Mouse (Mus musculus): ENCODE results near the gene Rbm4. TPM values are rescaled to one million over a fixed set of nuclear protein-coding genes. Genes with fewer than 3 reads are reported as not detected.
"Not testable (repeated sequence)": the region's sequence is repeated elsewhere in the genome, so short reads cannot be mapped to it uniquely, and the experiment has no call there.

Gene Rbm4
- polyA plus RNA-seq, 1 experiment from 2014 or later: 68.1 TPM

GRCm38 (mm10) chr19:4785206-4785605 lies 8.5 kb downstream of the Rbm4 start:
- Histone ChIP-seq H3K27ac (no peak overlapping the region), H3K36me3 (peaks cover 91% of the 10 kb centered on the region)

GRCm38 (mm10) chr19:4782891-4783290 lies 10.8 kb downstream of the Rbm4 start:
- WGBS: 91% methylated on average over 2 of the region's 2 CpGs
- H3K27ac ChIP-seq: no peak overlapping the region
- no peak overlapping the region for H3K4me3 ChIP-seq
- DNase-seq (ENCODE audit: low spot score): no peak
- no peaks in the 10 kb centered on the region for H3K9me3 ChIP-seq
- peaks cover 88% of the 10 kb centered on the region for H3K36me3 ChIP-seq
- no peaks in the 10 kb centered on the region for H3K27me3 ChIP-seq (ENCODE audit: insufficient read depth, poor library complexity, severe bottlenecking)
- H3K4me1 ChIP-seq: no peaks in the 10 kb centered on the region

More at GRCm38 (mm10) chr19:4785206-4785605, 8.5 kb downstream of the Rbm4 start:
- Histone ChIP-seq H3K27me3 (ENCODE audit: insufficient read depth, poor library complexity, severe bottlenecking) (no peaks in the 10 kb centered on the region), H3K4me1 (0 out of 2 replicates have a peak, but pooled peaks cover 1% of the 10 kb centered on the region), H3K9me3 (no peaks in the 10 kb centered on the region), H3K4me3 (no peak overlapping the region)
- 89% methylated on average over 7 of the region's 7 CpGs for WGBS
- DNase-seq (ENCODE audit: low spot score): no peak

- Histone ChIP-seq H3K4me1 (no peaks in the 10 kb centered on the region), H3K4me3 (no peak overlapping the region), H3K36me3 (peaks cover 85% of the 10 kb centered on the region), H3K9me3 (no peaks in the 10 kb centered on the region), H3K27ac (no peak overlapping the region), H3K27me3 (ENCODE audit: insufficient read depth, poor library complexity, severe bottlenecking) (no peaks in the 10 kb centered on the region)
- DNase-seq (ENCODE audit: low spot score): no peak
- 92% methylated on average over 3 of the region's 3 CpGs for WGBS
Observed at GRCm38 (mm10) chr19:4772785-4773184, 20.9 kb downstream of the Rbm4 start.

DNA sequence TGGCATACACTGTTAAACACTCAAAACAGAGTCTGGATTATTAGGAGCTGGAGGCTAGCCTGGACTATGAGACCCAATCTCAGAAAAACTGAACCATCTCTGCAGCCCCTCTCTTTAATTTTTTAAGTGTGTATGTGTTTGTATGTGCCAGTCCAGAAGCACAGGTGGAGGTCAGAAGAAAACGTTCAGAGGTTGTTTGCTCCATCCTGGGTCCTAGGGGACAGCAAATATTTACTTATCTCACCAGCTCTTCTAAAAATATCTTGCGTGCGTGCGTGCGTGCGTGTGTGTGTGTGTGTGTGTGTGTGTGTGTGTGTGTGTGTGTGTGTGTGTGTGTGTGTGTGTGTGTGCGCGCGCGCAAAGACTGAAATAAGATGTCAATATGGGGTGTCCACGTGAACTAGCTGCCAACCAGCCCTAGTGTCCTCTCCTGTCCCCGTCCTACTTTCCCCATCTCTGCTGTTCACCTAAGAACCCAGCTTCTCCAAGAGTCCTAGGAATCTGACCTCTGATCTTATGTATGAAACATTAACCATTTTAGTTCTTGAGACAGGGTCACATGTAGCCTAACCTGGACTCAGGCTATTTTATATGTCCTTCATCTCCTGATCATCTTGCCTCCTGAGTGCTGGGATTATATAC lies 26.1 kb downstream of the Rbm4 start:
- no peaks in the 10 kb centered on the region for H3K4me1 ChIP-seq
- no peak for DNase-seq (ENCODE audit: low spot score)
- H3K36me3 ChIP-seq: peaks cover 89% of the 10 kb centered on the region
- H3K9me3 ChIP-seq: no peaks in the 10 kb centered on the region
- no peak overlapping the region for H3K27ac ChIP-seq
- no peak overlapping the region for H3K4me3 ChIP-seq
- H3K27me3 ChIP-seq (ENCODE audit: insufficient read depth, poor library complexity, severe bottlenecking): no peaks in the 10 kb centered on the region
- WGBS: 78% methylated on average over 12 of the region's 12 CpGs

DNA sequence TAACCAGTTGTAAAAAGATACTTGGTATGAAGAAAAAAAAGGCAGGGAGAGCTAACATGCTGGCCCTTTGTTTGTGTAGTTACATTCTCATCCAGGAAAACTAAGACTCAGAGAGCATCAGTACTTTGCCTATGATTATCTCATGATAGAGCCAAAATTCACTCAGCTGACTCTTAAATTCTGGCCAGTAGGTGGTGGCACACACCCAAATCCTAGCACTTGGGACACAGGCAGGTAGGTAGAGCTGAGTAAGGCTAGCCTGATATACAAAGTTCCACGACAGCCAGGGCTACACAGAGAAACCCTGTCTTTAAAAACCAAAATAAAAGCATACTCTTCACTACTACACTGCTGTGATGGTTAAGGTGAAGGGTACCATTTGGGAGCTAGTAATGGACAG lies 30.8 kb downstream of the Rbm4 start:
- peaks cover 66% of the 10 kb centered on the region for H3K36me3 ChIP-seq
- no peak for DNase-seq (ENCODE audit: low spot score)
- WGBS: 83% methylated on average over 1 of the region's 1 CpGs
- H3K27me3 ChIP-seq (ENCODE audit: insufficient read depth, poor library complexity, severe bottlenecking): no peaks in the 10 kb centered on the region
- no peaks in the 10 kb centered on the region for H3K9me3 ChIP-seq
- peaks cover 4% of the 10 kb centered on the region for H3K4me1 ChIP-seq
- H3K4me3 ChIP-seq: no peak overlapping the region
- H3K27ac ChIP-seq: no peak overlapping the region

DNA sequence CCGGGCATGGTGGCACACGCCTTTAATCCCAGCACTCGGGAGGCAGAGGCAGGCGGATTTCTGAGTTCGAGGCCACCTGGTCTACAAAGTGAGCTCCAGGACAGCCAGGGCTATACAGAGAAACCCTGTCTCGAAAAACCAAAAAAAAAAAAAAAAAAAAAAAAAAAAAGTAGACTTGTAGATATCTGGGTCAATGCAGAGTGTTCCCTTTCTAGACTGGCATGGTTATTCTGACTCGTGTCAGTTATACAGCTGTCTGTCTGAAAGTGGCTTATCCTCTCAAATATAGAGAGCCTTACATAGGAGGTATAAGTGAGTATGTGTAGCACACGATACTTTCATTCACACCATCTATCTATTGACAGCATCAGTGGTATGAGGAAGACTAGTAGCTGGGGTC lies 33.2 kb downstream of the Rbm4 start:
- H3K27me3 ChIP-seq (ENCODE audit: insufficient read depth, poor library complexity, severe bottlenecking); H3K27ac ChIP-seq; H3K9me3 ChIP-seq; H3K4me1 ChIP-seq; H3K4me3 ChIP-seq; DNase-seq (ENCODE audit: low spot score): not testable (repeated sequence)
- WGBS: 91% methylated on average over 8 of the region's 8 CpGs
- H3K36me3 ChIP-seq: peaks cover 50% of the 10 kb centered on the region

DNA sequence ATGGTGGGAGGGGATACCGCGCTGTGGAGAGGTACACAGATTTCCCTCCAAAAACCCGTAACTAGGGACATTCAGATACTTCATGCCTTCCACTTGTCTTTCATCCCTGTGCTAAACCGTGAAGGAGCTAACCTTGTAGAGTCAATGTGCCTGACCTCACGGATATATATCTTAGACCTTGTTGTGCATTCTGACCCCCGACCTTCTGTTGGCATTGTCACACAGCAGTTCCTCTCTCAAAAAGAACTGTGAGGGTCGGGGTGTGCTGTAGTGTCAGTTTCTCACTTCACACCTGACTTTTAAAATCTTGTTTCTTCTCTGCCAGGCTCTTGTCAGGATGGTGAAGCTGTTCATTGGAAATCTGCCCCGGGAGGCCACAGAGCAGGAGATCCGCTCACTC lies 36.8 kb downstream of the Rbm4 start:
- peaks cover 15% of the 10 kb centered on the region for H3K36me3 ChIP-seq
- WGBS: 11% methylated on average over 9 of the region's 9 CpGs
- H3K4me3 ChIP-seq: peak overlapping the region; percentile 90
- H3K27me3 ChIP-seq (ENCODE audit: insufficient read depth, poor library complexity, severe bottlenecking): no peaks in the 10 kb centered on the region
- no peak for DNase-seq (ENCODE audit: low spot score)
- H3K27ac ChIP-seq: peak overlapping the region; percentile 98
- no peaks in the 10 kb centered on the region for H3K9me3 ChIP-seq
- peaks cover 8% of the 10 kb centered on the region for H3K4me1 ChIP-seq

DNA sequence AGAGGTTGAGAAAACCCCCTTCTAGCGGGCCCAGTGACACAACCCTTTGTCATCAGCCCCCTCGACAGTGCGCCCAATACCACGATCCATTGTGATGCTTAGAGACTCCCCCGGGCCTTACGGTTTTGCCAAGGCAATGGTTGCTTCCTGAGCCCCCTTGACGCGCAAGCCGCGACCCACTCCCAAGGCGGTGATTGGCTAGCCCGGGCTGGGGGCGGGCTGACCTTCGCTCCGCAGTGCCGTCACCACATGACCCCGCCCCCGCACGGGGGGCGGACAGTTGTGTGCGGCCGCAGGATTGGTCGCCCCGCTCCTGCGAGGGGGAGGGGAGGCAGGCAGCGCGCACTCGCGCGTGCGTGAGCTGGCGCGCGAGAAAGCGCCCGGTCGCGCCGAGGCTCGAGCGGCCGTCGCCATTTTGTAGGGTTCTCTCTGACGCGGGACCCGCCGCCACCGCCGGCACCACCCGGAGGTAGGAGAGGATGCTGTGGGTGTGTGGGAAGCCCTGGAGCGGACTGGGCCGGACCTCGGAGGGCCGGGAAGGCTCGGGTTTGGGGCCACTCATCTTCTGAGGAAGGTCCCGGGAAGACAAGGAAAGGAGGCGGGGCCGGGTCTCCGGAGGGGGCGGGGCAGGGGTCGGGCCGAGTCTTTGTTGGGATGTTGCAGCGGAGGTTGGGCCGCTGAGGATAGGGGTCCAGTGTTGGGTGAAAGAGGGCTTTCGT lies 37.3 kb downstream of the Rbm4 start, which contains the start of gene Rbm4b:
Rbm4b (plus strand) TSS at position 305 of the 719 bp plus-strand sequence.
- peak; percentile 98 for DNase-seq (ENCODE audit: low spot score)
- Histone ChIP-seq H3K27me3 (ENCODE audit: insufficient read depth, poor library complexity, severe bottlenecking) (no peaks in the 10 kb centered on the region), H3K4me3 (peak within 1 kb of the TSS; percentile 90), H3K36me3 (peaks cover 12% of the 10 kb centered on the region; the same call in 1 of the 2 replicates), H3K9me3 (no peaks in the 10 kb centered on the region), H3K4me1 (peaks cover 8% of the 10 kb centered on the region), H3K27ac (peak within 1 kb of the TSS; percentile 98)
- WGBS: 0% methylated on average over 61 of the region's 65 CpGs

DNA sequence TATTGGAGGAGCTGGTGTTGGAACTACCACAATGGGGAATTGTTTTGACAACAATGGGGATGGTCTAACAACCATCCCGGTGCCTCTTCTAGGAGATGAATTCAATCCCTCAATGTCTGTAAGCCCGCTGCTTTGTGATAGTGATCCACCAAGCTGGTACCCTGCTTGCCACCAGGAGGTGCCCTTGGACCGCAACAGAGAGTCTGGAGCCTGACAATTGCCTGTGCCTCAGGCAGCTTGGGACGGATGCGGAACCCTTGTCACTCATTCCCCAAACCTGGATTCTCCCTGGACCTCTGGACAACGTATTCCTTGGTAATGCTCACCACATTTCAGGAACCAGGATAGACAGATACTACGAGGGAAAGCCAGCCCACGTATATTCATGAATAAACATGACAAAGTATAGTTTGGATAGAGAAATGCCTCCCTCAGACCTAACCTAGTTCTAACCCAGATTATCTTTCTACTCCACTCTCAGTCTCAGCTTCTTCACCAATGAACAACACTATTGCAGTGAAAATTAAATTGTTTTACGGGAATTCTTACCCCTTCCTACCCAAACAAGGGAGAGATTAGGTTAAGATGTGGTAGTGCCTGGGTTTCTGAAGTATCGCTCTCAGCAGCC lies 38.0 kb downstream of the Rbm4 start:
- DNase-seq (ENCODE audit: low spot score): peak; percentile 95
- Histone ChIP-seq H3K36me3 (peaks cover 12% of the 10 kb centered on the region; the same call in 1 of the 2 replicates), H3K27ac (peak overlapping the region; percentile 98), H3K27me3 (ENCODE audit: insufficient read depth, poor library complexity, severe bottlenecking) (no peaks in the 10 kb centered on the region), H3K4me1 (peaks cover 8% of the 10 kb centered on the region), H3K9me3 (no peaks in the 10 kb centered on the region), H3K4me3 (peak overlapping the region; percentile 90)
- under 1% methylated on average over 10 of the region's 10 CpGs for WGBS

DNA sequence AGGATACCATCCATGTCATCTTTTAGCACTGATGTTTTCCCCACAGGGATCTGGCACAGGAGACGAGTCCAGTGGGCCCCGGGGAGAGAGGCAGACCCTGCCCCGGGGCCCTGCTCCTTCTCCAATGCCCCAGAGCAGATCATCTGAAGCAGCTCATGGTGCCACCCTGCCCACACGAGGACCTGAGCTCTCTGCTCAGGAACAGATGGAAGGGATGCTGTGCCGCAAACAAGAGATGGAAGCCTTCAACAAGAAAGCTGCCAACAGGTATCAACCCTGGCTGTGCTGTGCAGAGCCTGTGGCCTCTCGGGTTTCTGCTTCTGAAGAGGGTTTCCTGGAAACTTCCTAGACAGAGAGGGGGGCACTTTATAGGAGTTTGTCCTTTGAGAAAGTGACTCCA lies 43.7 kb downstream of the Rbm4 start:
- 83% methylated on average over 6 of the region's 6 CpGs for WGBS
- H3K4me1 ChIP-seq: 0 out of 2 replicates have a peak, but pooled peaks cover 3% of the 10 kb centered on the region
- DNase-seq (ENCODE audit: low spot score): no peak

GRCm38 (mm10) chr19:4748493-4748892 lies 45.2 kb downstream of the Rbm4 start:
- Histone ChIP-seq H3K4me3 (no peak overlapping the region), H3K9me3 (no peaks in the 10 kb centered on the region), H3K4me1 (0 out of 2 replicates have a peak, but pooled peaks cover 3% of the 10 kb centered on the region), H3K27ac (no peak overlapping the region), H3K36me3 (peaks cover 2% of the 10 kb centered on the region; the same call in 1 of the 2 replicates), H3K27me3 (ENCODE audit: insufficient read depth, poor library complexity, severe bottlenecking) (no peaks in the 10 kb centered on the region; the same call in 1 of the 2 replicates)
- WGBS: 79% methylated on average over 10 of the region's 10 CpGs
- DNase-seq (ENCODE audit: low spot score): no peak

More for the DNA sequence above, 43.7 kb downstream of the Rbm4 start:
- Histone ChIP-seq H3K36me3 (peaks cover 2% of the 10 kb centered on the region; the same call in 1 of the 2 replicates), H3K9me3 (no peaks in the 10 kb centered on the region), H3K27me3 (ENCODE audit: insufficient read depth, poor library complexity, severe bottlenecking) (no peaks in the 10 kb centered on the region; the same call in 1 of the 2 replicates), H3K27ac (no peak overlapping the region), H3K4me3 (no peak overlapping the region)

DNA sequence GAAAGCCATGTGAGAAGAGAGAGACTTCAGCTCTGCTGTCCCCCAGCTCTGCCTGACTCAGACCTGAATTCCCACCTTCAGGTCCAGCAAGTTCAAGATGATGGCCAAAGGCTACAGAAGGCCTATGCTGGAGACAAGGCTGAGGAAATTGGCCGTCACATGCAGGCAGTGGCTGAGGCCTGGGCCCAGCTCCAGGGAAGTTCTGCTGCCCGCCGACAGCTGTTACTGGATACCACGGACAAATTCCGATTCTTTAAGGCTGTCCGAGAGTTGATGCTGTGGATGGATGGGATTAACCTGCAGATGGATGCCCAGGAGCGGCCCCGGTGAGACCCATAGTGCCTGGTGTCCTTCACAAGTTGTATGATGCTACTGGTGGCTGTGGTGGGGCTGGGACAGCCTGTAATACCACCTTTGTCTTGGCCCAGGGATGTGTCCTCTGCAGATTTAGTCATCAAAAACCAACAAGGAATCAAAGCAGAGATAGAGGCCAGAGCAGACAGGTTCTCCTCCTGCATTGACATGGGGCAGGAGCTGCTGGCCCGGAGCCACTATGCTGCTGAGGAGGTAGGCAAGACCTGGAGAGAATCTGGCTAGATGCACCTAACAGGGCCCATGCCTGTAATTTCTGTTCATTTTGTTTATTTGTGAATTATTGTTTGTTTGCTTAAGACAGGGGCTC lies 45.9 kb downstream of the Rbm4 start:
- Histone ChIP-seq H3K9me3 (no peaks in the 10 kb centered on the region), H3K4me3 (no peak overlapping the region), H3K27ac (no peak overlapping the region), H3K27me3 (ENCODE audit: insufficient read depth, poor library complexity, severe bottlenecking) (no peaks in the 10 kb centered on the region; the same call in 1 of the 2 replicates), H3K4me1 (0 out of 2 replicates have a peak, but pooled peaks cover 3% of the 10 kb centered on the region), H3K36me3 (peaks cover 2% of the 10 kb centered on the region; the same call in 1 of the 2 replicates)
- 91% methylated on average over 9 of the region's 9 CpGs for WGBS
- no peak for DNase-seq (ENCODE audit: low spot score)

All from heart, embryonic 10.5 days (tissue).